Mouse (Mus musculus) kidney, embryonic 14.5 days (tissue): ENCODE data around the gene Slc25a45. TPM values are rescaled to one million over a fixed set of nuclear protein-coding genes. Genes with fewer than 3 reads are reported as not detected.

Source experiments
- ATAC-seq: fragments of 200-750 bp; cut with Nextera tagmentation; 2 replicates; pipeline ENCODE4 v1.8.0; 2017; ENCODE audit warnings: moderate number of reproducible peaks, mild to moderate bottlenecking, moderate TSS enrichment, moderate library complexity; ENCODE audit not compliant: low FRiP score, low TSS enrichment
- H3K27ac ChIP-seq: fragments of 300-500 bp; sonication (generic); 2 replicates; pipeline ENCODE4 v1.5.1; 2014; ENCODE audit warnings: low read depth, mild to moderate bottlenecking, low read length, moderate library complexity, mixed read lengths
- H3K27me3 ChIP-seq: fragments of 300-500 bp; sonication (generic); 2 replicates; pipeline ENCODE4 v1.6.1; 2014; ENCODE audit warnings: mild to moderate bottlenecking, low read length; ENCODE audit not compliant: control insufficient read depth, insufficient read depth
- H3K36me3 ChIP-seq: fragments of 300-500 bp; sonication (generic); 2 replicates; pipeline ENCODE4 v1.6.1; 2014; ENCODE audit warnings: low read length, mixed read lengths; ENCODE audit not compliant: control insufficient read depth, insufficient read depth
- H3K4me1 ChIP-seq: fragments of 300-500 bp; sonication (generic); 2 replicates; pipeline ENCODE4 v1.6.1; 2014; ENCODE audit warnings: low read length, mixed read lengths; ENCODE audit not compliant: control insufficient read depth, insufficient read depth
- H3K4me2 ChIP-seq: fragments of 300-500 bp; sonication (generic); replicated peaks from 2 replicates; pipeline ENCODE4 v1.6.1; 2014; ENCODE audit warnings: low read depth, mild to moderate bottlenecking, low read length
- H3K4me3 ChIP-seq: fragments of 300-500 bp; sonication (generic); 2 replicates; pipeline ENCODE4 v1.5.1; 2014; ENCODE audit warnings: mild to moderate bottlenecking, low read length
- H3K9ac ChIP-seq: fragments of 300-500 bp; sonication (generic); 2 replicates; pipeline ENCODE4 v1.6.1; 2014; ENCODE audit warnings: low read depth, mild to moderate bottlenecking, low read length, moderate library complexity
- H3K9me3 ChIP-seq: fragments of 300-500 bp; sonication (generic); 2 replicates; pipeline ENCODE4 v1.6.1; 2016; ENCODE audit warnings: low read length; ENCODE audit not compliant: control insufficient read depth
- WGBS: fragments of 180-500 bp; shearing (Covaris S2); extraction: QIAGEN DNeasy Blood & Tissue Kit; methylation state at CpG from one replicate; pipeline ENCODE4 v1.1.7; 2014; 5-methylcytosine and 5-hydroxymethylcytosine counted together
- polyA plus RNA-seq: library from polyadenylated mRNA; unstranded; fragments of >200 nt; fragmentation: Nextera tagmentation; extraction: Ambion mirVana; gene quantifications from 2 replicates; pipeline ENCODE4 v1.2.1, GENCODE M21; 2014

Slc25a45 gene
- polyA plus RNA-seq, 1 experiment from 2014 or later = 3.5 TPM

DNA sequence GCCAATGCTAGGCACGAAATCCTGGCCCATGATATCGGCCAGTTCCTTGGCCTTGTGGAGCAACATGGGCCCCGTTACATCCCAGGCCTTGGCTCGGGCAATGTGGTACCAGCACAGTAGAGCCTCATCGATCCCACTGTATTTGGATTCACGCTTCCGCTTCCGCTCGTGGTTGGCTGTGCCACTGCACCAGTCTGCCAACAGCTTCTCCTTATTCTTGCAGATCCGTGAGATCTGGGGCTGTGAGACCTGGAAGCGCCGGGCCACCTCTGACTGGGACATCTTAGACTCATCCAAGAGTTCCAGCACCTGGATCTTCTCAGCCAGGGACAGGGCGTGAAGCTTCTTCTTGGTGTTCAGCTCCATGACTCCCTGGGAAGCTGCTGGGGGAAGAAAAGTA lies 15.1 kb downstream of the Slc25a45 start:
- H3K4me3 ChIP-seq = no peak overlapping the region; the same call in 1 of the 2 replicates
- H3K36me3 ChIP-seq = peaks cover 25% of the 10 kb centered on the region
- 93% methylated on average over 13 of the region's 13 CpGs for WGBS
- ATAC-seq = no peak
- no peak overlapping the region; the same call in 1 of the 2 replicates for H3K4me2 ChIP-seq
- no peak overlapping the region for H3K9ac ChIP-seq
- H3K27me3 ChIP-seq = no peaks in the 10 kb centered on the region
- peaks cover 10% of the 10 kb centered on the region; the same call in 1 of the 2 replicates for H3K4me1 ChIP-seq
- no peak overlapping the region for H3K27ac ChIP-seq
- no peaks in the 10 kb centered on the region for H3K9me3 ChIP-seq

DNA sequence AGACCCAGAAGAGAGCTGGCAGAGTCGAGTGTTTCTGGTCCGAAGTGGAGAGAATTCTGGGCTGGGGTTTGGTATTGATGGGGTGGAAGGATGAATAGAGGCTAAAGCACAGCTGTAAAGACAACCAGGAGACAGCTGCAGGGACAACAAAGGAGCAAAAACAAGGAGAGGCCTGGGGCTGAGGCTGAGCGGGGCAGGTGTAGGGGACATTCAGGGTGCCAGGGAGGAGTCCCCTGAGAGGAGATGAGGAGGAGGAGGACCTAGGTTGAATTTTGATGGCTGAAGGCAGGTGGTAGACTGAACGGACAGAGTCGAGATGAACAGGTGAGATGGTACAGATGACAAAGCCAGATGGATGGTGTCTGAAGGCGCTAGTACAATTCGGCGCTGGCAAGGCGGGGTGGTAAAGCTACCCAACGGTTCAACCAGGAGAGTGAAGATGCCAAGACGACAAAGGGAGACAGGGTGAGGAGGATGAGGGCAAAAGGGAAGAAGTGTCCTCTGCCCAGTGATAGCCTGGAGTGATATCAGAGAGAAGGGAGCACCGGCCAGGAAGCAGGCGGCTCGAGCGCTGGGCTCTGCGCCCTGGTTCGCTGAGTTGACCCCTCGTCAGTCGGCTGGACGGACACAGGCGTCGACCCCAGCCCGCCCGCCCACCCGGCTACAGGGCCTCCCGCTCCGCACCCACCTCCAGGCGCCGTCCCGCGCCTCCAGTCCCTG lies 15.8 kb downstream of the Slc25a45 start:
- Histone ChIP-seq H3K27me3 (no peaks in the 10 kb centered on the region), H3K9me3 (no peaks in the 10 kb centered on the region), H3K27ac (no peak overlapping the region), H3K4me3 (peak overlapping the region; percentile 64), H3K9ac (peak overlapping the region; percentile 79), H3K36me3 (peaks cover 29% of the 10 kb centered on the region), H3K4me1 (peaks cover 10% of the 10 kb centered on the region; the same call in 1 of the 2 replicates), H3K4me2 (peak overlapping the region; percentile 93)
- 13% methylated on average over 23 of the region's 31 CpGs for WGBS
- peak; percentile 10 for ATAC-seq

DNA sequence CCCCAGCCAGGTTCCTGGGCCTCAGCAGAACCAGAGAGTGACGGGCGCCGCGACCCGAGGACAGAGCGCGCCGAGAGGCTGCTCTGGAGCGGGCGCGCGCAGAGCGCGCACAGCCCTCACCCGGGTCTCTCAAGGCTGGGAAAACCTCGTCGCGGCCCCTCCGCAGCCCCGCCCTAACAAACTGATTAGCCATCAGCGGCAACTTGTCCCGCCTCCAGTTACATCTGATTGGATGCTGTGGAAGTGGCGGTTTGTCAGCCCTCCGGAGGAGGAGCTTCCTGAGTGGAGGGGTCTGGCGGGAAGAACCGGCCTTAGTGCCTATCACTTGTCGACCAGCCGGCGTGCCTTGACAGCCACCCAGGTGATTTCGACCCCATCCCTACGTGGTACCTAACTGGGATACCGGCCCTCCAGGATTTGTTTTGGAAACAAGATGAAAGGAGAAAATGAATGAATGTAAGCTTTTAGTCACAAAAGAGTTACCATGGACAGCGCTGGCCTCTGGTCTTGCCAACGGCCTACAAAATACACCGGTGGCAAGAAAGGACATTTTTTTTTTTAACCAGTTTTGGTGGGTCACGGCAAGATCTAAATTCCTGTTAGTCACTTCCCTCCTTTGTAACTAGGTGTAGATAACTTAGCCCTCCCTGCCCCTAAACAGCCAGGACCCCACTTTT lies 16.5 kb downstream of the Slc25a45 start, which contains the start of gene Tigd3:
Gene Tigd3, minus strand, starts transcription at position 148 of the 677 bp plus-strand sequence.
- Histone ChIP-seq H3K4me1 (peaks cover 10% of the 10 kb centered on the region; the same call in 1 of the 2 replicates), H3K4me3 (peak within 1 kb of the TSS; percentile 64), H3K4me2 (peak within 1 kb of the TSS; percentile 93), H3K36me3 (peaks cover 34% of the 10 kb centered on the region), H3K9ac (peak within 1 kb of the TSS; percentile 79), H3K9me3 (no peaks in the 10 kb centered on the region), H3K27me3 (no peaks in the 10 kb centered on the region), H3K27ac (no peak within 1 kb of the TSS)
- ATAC-seq = peak; percentile 97
- 2% methylated on average over 36 of the region's 36 CpGs for WGBS

DNA sequence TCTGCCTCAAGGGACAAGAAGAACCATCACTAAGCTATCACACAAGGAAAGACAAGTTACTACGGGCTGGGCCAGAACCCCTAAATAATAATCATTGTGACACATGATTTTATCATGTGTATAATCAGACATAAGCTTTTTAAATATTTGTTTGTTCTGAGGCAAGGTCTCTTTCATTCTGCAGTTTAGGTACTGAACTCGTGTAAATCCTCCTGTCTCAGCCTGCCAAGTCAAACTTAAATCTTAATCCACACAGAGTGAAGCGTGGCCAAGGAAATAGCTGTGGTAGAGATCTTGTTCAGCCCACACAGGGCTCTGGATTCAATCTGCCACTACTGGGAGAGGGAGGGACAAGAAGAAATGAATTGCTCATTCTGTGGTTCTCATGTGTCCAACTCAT lies 29.7 kb downstream of the Slc25a45 start:
- no peak overlapping the region for H3K4me2 ChIP-seq
- peaks cover 52% of the 10 kb centered on the region for H3K36me3 ChIP-seq
- no peaks in the 10 kb centered on the region for H3K27me3 ChIP-seq
- ATAC-seq = no peak
- no peaks in the 10 kb centered on the region for H3K9me3 ChIP-seq
- H3K27ac ChIP-seq = no peak overlapping the region
- WGBS = 93% methylated on average over 3 of the region's 3 CpGs
- H3K4me1 ChIP-seq = peaks cover 14% of the 10 kb centered on the region
- no peak overlapping the region for H3K4me3 ChIP-seq
- H3K9ac ChIP-seq = no peak overlapping the region

DNA sequence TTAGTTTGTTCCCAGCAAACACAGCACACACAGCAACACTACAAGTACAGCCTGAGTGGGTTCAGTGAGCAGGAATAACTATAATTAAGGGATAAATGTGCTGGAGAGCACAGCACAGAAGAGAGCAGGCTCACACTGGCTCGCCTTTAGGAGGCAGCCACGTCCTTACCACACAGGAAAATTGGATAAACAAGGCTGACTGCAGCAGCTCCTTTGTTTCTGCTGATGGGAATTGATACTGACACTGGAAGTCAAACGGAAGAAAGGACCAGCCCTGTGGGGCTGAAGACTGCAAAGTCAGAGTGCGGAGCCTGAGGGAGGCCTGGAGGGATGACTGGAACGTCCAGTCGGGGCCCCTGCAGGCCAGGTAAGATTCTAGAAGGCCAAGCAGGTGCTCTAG lies 32.6 kb downstream of the Slc25a45 start:
- Histone ChIP-seq H3K27ac (no peak overlapping the region), H3K36me3 (peaks cover 22% of the 10 kb centered on the region), H3K4me2 (peak overlapping the region; percentile 63), H3K4me3 (peak overlapping the region; percentile 11; the same call in 1 of the 2 replicates), H3K9me3 (no peaks in the 10 kb centered on the region), H3K4me1 (peaks cover 14% of the 10 kb centered on the region), H3K9ac (peak overlapping the region; percentile 28; the same call in 1 of the 2 replicates), H3K27me3 (no peaks in the 10 kb centered on the region)
- WGBS = 51% methylated on average over 6 of the region's 6 CpGs
- no peak for ATAC-seq

DNA sequence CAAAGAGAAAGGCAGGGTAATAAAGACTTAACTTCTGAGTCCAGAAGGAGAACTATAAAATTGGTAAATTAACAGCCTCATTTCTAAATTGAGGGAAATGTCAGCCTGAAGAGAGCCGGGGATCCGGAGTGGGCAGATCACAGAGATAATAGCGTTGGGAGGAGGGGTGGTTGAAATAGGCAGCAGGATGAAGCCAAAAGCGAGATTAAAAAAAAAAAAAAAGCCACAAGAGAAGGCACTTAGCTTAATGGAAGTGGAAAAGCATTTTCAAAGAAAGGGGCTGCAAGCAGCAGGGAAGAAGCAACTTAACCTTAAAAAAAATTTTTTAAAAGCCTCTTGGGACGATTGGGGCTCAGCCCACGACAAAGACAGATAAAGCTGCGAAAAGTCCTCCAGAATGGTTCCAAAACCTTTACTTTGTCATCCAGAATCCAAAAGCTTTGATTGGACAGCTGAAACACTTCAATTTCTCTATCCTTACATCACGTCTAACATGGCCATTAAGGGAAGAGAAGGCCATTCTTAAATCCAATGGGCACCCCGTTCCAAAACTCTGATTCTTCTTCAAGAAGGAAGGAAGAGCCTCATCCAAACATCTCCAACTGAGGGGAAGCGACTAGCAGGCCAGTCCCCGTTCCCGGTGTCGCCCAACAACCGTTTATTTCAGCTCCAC lies 34.0 kb downstream of the Slc25a45 start:
- Histone ChIP-seq H3K36me3 (peaks cover 11% of the 10 kb centered on the region), H3K9me3 (no peaks in the 10 kb centered on the region), H3K4me3 (peak overlapping the region; percentile 80), H3K27me3 (no peaks in the 10 kb centered on the region), H3K27ac (peak overlapping the region; percentile 84; the same call in 1 of the 2 replicates), H3K9ac (peak overlapping the region; percentile 95), H3K4me2 (peak overlapping the region; percentile 63), H3K4me1 (peaks cover 14% of the 10 kb centered on the region)
- 2% methylated on average over 14 of the region's 14 CpGs for WGBS
- no peak for ATAC-seq

DNA sequence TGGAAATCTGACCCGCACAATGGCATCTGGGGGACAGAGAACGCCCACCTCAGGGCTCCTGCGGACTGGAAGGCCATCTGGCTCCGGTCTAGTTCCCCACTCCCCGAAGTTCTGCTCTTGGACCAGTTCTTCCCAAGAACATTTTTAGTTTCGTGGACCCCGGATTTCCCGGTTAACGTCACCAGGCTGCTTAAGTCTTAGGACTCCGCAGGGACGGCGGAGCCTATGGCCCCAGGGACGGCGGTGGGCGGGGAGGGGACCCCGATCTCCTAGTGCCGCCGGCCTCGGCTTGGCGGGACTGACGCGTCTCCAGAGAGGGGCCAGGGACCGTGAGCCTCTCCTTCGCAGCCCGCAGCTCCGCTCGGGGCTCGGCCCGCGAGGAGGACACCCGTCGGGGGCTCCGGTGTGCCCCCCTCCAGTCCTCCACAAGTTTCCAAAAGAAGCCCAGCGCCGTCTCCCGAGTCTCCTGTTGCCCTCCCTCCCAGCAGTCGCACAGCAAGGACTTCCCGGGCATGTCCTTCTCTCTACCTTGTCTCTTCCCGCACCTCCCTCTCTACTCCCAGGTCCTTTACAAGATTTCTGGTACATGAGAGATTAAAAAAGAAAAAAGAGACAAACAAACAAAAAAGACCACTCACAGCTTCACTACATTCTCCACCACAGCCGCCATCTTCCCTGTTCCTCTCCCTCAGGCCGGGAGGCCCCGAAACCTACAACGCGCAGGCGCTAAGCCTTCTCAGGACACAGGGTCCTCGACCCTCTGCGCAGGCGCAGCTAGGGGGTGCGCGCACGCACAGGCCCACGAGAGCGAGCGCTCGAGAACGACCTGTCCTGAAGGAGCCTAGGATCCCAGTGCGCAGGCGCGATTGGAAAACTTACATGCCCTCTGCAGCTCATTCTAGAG lies 34.7 kb downstream of the Slc25a45 start:
- peak overlapping the region; percentile 80 for H3K4me3 ChIP-seq
- peak overlapping the region; percentile 84 for H3K27ac ChIP-seq
- peaks cover 14% of the 10 kb centered on the region for H3K4me1 ChIP-seq
- peak overlapping the region; percentile 63 for H3K4me2 ChIP-seq
- under 1% methylated on average over 59 of the region's 59 CpGs for WGBS
- no peaks in the 10 kb centered on the region for H3K9me3 ChIP-seq
- H3K9ac ChIP-seq = peak overlapping the region; percentile 95
- ATAC-seq = peak; percentile 96
- no peaks in the 10 kb centered on the region for H3K27me3 ChIP-seq
- H3K36me3 ChIP-seq = peaks cover 10% of the 10 kb centered on the region; the same call in 1 of the 2 replicates
